Mouse (Mus musculus): ENCODE data around the gene Rec114.

- TF ChIP-seq MYOG (IDR thresholded peaks at IDR 0.05; ENCODE audit: control insufficient read depth in 1 of 3, insufficient read depth in 1 of 3, insufficient read length in 2 of 3, low read depth in 2 of 3) (no peak), POLR2A (IDR thresholded peaks at IDR 0.05; ENCODE audit: insufficient read length, low read depth) (no peak), POLR2AphosphoS2 (IDR thresholded peaks at IDR 0.05; ENCODE audit: insufficient read length, low read depth) (no peak), SRF (IDR thresholded peaks at IDR 0.05; ENCODE audit: control insufficient read depth, insufficient read length, low read depth) (no peak), E2F4 (IDR thresholded peaks at IDR 0.05; ENCODE audit: insufficient read depth) (no peak), MYOD1 (IDR thresholded peaks at IDR 0.05; ENCODE audit: control insufficient read depth in 1 of 3, insufficient read length in 2 of 3, low read depth in 2 of 3) (no peak), TCF12 (IDR thresholded peaks at IDR 0.05; ENCODE audit: insufficient read depth, poor library complexity, severe bottlenecking) (no peak), USF1 (IDR thresholded peaks at IDR 0.05; ENCODE audit: low read depth) (no peak), MAX (IDR thresholded peaks at IDR 0.05; ENCODE audit: low read depth) (no peak)
These were observed 53.1 kb downstream of the Rec114 start for GRCm38 (mm10) chr9:58690701-58691100.
